Mouse (Mus musculus): Measurements from ENCODE around the gene Castor2.

Gene Castor2

GRCm38 (mm10) chr5:134164688-134165087 lies 65.2 kb downstream of the Castor2 start:
- DNase-seq (ENCODE audit: low read depth, low spot score): no peak

GRCm38 (mm10) chr5:134166642-134167041 lies 67.1 kb downstream of the Castor2 start:
- no peak for DNase-seq (ENCODE audit: low read depth, low spot score)

- no peak for DNase-seq (ENCODE audit: low read depth, low spot score)
Measured at GRCm38 (mm10) chr5:134168033-134168432, 68.5 kb downstream of the Castor2 start.

- no peak for DNase-seq (ENCODE audit: low read depth, low spot score)
Measured at GRCm38 (mm10) chr5:134169231-134169630, 69.7 kb downstream of the Castor2 start.

DNA sequence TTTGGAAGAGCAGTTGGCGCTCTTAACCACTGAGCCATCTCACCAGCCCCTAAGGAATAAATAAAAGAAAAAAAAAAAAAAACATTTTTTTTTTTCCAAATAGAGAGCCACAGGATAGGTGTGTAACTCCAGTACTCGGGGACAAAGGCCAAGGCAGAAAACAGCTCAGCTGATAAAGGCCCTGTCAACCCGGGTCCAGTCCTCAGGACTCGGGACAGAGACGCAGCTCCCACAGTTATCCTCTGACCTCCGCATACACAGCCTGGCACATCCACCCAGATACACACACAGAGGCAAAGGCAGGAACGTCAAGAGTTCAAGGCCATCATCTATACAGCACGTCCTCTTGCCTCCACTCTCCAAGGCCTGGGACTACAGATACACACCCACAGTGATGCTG lies 70.7 kb downstream of the Castor2 start:
- DNase-seq (ENCODE audit: low read depth, low spot score): no peak

DNA sequence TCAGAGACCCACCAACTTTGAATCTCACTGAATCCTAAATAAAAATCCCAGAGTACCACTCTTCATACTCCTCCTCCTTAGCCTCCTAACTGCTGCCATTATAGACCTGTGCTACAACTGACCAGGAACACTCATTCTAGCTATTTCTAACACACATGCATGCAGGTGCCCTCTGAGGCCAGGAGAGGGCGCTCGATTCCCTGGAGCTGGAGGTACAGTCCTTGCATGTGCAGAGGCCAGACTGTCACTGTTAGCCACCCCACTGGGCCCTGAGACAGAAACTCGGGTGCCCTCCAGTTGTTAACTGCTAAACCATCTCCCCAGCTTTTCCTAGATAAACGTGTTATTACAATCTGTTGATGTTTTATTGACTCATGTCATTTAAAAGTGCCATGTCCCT lies 73.7 kb downstream of the Castor2 start:
- DNase-seq (ENCODE audit: low read depth, low spot score): peak; percentile 41

DNA sequence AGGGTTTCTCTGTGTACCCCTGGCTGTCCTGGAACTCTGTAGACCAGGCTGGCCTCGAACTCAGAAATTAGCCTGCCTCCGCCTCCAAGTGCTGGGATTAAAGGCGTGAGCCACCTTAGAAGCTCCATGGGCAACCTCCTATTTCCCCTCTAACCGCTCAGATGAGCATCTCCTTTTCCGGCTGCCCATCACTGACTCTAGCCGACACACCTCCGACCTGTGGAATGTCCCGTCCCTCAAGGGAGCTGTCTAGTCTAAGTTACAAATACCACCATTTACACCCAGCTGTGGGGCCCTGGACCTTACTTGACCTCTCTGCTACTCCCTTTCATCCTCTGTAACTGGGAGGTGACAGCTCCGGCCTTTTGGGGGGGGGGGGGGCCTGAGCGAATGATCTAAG lies 76.2 kb downstream of the Castor2 start:
- no peak for DNase-seq (ENCODE audit: low read depth, low spot score)

- DNase-seq (ENCODE audit: low read depth, low spot score): peak; percentile 97
Measured at GRCm38 (mm10) chr5:134176169-134176881, 76.8 kb downstream of the Castor2 start, which contains the start of gene Rcc1l. Gene Rcc1l, minus strand, starts transcription at chr5:134176774.

DNA sequence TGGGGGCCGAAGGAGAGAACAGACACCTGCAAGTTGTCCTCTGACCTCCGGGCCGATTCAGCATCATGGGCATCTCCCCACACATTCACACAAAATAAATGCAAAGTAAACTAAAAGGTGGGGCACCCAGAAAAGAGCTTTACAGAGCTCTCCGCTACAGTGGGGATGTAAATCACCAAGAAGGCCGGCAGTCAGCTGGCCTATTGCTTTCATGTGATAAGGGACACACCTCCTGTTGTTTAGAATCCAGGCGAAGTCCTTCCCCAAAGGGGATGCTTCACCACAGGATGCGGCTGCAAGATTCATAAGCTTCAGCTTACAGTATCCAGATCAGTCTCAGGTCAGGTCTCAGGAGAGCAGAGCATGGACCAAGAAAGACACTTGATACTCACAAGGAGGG lies 79.0 kb downstream of the Castor2 start:
- no peak for DNase-seq (ENCODE audit: low read depth, low spot score)

- DNase-seq (ENCODE audit: low read depth, low spot score): peak; percentile 92
Measured at GRCm38 (mm10) chr5:134179871-134180270, 80.4 kb downstream of the Castor2 start.

- no peak for DNase-seq (ENCODE audit: low read depth, low spot score)
Measured at GRCm38 (mm10) chr5:134182172-134182571, 82.7 kb downstream of the Castor2 start.

DNA sequence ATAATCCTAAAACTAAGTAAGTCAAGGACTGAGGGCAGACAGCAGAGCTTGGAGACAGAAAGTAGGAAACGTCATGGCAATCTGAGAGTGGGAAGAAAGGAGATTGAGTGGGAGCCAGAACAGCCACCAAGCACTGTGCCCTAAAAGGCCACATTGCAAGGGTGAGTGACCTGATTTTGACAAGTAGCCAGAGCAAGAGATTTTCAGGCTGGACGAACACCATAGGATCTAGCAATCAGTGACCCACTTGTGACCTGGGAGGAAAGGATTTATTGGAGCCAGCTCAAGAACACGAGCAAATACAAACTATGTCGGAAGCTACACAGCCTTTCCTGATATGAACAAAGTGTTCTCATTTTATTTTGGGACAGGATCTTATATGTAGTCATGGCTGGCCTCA lies 83.2 kb downstream of the Castor2 start:
- DNase-seq (ENCODE audit: low read depth, low spot score): no peak

GRCm38 (mm10) chr5:134183162-134183561 lies 83.7 kb downstream of the Castor2 start:
- no peak for DNase-seq (ENCODE audit: low read depth, low spot score)

DNA sequence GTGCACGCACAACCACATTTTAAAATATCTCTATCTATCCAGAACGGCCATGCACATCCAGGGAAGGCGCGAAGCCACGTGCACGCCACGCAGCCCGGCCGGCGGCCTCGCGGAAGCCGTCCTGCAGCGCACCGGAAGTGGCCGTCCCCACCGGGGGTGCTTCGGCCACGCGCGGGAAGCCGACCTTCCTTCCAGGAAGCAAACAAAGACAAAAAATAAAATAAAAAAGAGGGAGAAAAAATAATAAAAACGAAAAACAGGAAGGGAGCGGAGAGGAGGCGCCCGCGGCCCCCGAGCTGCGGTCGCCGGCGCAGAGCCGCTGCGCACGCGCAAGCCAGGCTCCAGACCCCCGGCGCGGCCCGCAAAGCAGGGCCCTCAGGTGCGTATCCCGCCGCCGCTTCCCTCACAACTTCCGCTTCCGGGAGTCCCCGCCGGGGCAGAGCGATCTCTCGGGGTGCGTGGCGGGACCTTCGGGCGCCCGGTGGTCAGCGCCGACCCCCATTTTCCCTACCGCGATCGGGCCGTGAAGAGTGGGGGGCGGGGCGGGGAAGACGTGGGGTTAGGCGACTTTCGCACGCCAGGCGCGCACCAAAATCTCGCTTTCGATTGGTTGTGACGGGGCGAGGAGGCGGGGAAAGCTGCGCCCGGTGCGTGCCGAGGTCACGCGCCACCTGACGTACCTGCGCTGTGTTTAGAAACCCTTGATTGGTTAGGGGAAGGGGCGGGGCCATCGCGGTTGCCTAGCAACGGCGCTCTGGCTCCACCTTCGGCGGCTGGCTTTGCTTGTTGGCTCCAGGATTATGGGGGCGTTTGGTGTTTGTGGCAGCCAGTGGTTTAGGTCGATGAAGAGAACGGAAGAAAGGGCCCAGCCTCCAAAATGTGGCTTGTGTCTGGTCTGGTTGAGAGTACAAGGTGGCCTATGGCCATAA lies 84.6 kb downstream of the Castor2 start, which contains the start of gene Gtf2ird2:
Gtf2ird2 (plus strand) TSS at position 140 of the 929 bp plus-strand sequence.
- DNase-seq (ENCODE audit: low read depth, low spot score): peak; percentile 99

DNA sequence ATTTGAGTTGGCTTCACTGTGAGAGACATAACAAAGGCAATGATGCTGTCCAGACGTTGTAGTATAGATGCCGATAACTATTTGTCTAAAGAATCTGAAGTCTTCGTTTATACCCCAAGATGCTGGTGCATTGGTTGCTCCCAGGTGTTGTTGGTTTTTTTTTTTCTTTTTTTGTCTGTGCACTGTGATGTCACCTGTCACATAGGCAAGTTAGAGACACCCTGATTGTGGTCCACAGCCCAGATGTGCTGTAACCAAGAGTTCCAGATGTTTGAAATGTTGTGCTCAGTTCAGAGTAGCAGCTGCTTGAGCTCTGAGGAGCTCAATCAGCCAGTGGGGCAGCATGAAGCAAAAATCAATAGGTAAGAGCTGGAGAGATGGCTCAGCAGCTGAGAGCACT lies 86.5 kb downstream of the Castor2 start:
- DNase-seq (ENCODE audit: low read depth, low spot score): no peak

DNA sequence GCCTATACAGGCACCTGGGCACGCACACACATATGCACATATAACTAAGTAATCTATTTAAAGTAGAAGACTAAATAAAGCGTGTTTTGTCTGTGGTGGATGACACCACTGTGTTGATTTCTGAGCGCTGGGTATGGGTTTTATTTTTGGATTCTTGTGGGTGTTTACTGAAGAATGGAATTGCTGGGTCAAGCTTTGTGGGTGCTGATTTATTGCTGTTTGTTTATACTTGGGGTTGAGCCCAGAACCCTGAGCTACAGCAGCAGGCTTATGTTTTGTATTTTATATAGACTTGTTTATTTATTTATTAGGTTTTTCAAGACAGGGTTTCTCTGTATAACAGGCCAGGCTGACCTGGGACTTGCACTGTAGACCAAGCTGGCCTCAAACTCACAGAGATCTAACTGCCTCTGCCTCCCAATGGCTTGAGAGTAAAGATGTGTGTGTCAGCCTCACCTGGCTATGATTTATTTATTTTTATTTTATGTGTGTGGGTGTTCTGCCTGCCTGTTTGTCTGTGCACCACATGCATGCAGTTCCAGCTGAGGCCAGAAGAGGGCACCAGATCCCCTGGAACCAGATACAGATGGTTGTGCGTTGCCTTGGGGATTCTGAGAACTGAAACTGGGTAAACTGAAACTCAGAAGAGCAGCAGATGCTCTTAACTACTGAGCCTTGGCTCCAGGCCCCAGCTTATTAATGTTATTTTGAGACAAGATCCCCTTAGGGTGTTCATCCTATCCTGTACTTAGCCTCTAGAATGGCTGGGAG lies 87.6 kb downstream of the Castor2 start:
- DNase-seq (ENCODE audit: low read depth, low spot score): peak; percentile 69

DNA sequence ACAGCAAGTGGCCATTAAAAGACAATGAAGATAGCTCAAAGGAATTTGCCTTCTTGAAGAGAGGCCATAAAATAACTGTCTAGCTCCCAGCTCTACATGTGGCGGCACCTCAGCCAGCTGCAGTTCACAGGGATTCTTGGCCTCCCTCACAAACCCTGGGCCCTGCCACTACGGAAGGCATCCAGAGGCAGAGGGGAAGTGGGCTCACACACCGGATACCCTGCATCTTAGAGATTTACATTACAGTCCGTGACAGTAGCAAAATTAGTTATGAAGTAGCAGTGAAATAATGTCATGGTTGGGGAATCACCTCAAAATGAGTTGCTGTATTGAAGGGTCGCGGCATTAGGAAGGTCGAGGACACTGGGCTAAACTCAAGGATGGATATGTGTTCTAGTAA lies 89.1 kb downstream of the Castor2 start:
- no peak for DNase-seq (ENCODE audit: low read depth, low spot score)

DNA sequence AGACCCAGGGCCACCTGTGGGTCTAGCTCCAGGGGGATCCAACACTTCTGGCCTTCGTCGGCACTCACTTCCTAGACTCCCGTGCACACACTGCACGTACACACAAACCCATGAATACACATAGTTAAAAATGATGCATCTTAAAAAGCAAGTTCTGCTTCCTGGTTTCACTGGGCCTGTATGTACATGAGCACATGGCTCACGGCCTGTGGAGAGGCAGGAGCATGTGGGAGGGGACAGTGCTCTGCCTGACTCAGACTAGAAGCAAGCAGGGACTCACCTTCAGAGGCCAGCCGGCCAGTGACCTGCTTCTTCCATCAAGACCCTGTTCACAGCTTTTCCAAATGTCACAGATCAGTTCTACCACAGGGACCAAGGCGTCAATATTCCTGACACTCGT lies 94.2 kb downstream of the Castor2 start:
- no peak for DNase-seq (ENCODE audit: low read depth, low spot score)

Data from brain, adult 2 months (tissue).